Mouse (Mus musculus) sigmoid colon, adult 10 weeks (tissue): ENCODE measurements around the gene Alg10b. TPM values are rescaled to one million over a fixed set of nuclear protein-coding genes. Genes with fewer than 3 reads are reported as not detected.

Experiments
- polyA plus RNA-seq: library from polyadenylated mRNA; stranded (reverse); fragments of 350-450 nt; fragmentation: Illumina TruSeq; extraction: RNeasy Lipid Tissue Mini Kit (QIAGEN cat#74804); gene quantifications from one replicate; pipeline ENCODE4 v1.2.3, GENCODE M21; 2014; ENCODE audit warnings: low read depth, low replicate concordance

The Alg10b gene
- 89.6 TPM for polyA plus RNA-seq

GRCm38 (mm10) chr15:90223969-90224750 lies at the start of gene Alg10b:
TSS of gene Alg10b (plus strand) at chr15:90224311.

